Mouse (Mus musculus) megakaryocyte, embryonic 14.5 days (primary cell): ENCODE data around the gene Dcun1d4.

Source experiments
- FLI1 ChIP-seq: IDR thresholded peaks from 2 replicates; pipeline ENCODE4 v1.6.1; 2012; ENCODE audit warnings: low read length, inconsistent platforms, mixed read lengths
- GATA1 ChIP-seq: IDR thresholded peaks from 3 replicates; pipeline ENCODE4 v1.6.1; 2012; ENCODE audit warnings: mixed read lengths, low read length, inconsistent platforms, borderline replicate concordance

GRCm38 (mm10) chr5:73491837-73492720, 11.3 kb downstream of the Dcun1d4 start:
- TF ChIP-seq GATA1 (no peak), FLI1 (no peak)
